Mouse (Mus musculus): Measurements from ENCODE around the gene Pip5k1b. TPM values are rescaled to one million over a fixed set of nuclear protein-coding genes. Genes with fewer than 3 reads are reported as not detected.

Pip5k1b gene
- polyA plus RNA-seq, 1 experiment from 2014 or later = 2.7 TPM

DNA sequence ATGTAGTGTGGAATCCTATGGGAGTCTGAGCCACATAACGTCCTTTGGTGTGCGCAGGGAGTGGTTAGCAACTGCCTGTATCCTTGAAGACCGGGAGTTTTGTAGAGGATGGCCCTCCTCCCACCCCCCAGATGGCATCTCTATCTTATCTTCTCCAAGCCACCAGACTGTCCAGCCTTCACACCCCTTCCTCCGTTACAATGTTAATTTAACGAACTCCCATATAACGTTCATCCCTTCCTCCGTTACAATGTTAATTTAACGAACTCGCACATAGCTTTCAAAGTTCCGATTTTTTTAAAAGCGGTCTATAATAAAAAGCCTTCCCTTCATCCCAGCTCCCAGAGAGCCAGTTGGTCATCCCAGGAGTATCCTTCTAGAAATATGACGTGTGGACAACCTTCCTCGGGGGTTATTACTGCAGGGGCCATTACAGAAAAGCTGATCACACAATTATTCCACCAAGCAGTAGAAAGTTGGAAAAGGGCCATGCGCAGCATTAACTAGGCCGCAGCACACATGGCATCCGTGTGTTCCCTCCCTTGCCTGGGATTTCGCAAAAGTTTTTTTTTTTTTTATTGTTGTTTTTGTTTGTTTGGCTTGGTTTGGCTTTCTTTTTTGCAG is 13.9 kb downstream of the Pip5k1b start:
- no peak overlapping the region for H3K4me3 ChIP-seq
- no peak overlapping the region for H3K9ac ChIP-seq (replicated peaks)
- H3K4me2 ChIP-seq (replicated peaks) = no peak overlapping the region
- no peaks in the 10 kb centered on the region for H3K27me3 ChIP-seq
- ATAC-seq (ENCODE audit: low FRiP score, low read depth) = no peak
- peaks cover 8% of the 10 kb centered on the region; the same call in 1 of the 2 replicates for H3K4me1 ChIP-seq
- 92% methylated on average over 17 of the region's 17 CpGs for whole genome bisulfite sequencing
- H3K27ac ChIP-seq (replicated peaks) = no peak overlapping the region
- H3K9me3 ChIP-seq = no peaks in the 10 kb centered on the region
- H3K36me3 ChIP-seq = no peaks in the 10 kb centered on the region

DNA sequence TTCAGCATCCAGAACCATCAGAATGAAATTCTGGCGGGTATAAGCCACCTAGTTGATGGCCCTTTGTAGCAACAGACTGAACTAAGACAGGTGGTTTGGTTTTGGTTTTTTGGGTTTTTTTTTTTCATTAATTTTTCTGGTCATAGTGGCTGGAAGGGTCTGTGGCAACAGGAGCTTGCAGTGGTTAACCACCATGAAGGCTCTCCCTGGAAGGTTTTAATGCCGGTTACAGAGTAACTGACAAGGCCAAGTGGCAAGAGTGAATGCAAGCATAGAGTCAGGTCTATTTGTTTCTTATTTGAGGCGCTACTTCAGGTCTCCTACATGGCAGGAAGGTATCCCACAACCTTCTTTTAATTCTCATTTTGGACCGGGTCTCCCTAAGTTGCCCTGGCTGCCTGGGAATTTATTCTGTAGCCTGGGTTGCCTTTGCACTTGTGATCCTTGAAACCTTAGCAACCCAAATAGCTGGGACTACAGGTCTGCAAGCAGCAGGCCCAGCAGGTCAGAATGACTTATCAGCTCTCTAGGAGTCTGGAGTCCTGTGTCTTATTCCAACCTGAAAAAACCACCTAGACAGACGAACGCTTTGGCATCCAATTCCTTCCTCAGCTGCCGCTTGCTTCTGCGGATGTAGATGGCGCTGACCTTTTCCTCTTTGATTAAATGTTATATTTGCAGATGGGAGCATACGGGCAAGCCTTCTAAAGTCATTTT is 14.6 kb downstream of the Pip5k1b start:
- Histone ChIP-seq H3K9me3 (no peaks in the 10 kb centered on the region), H3K27ac (replicated peaks) (no peak overlapping the region), H3K4me1 (peaks cover 8% of the 10 kb centered on the region; the same call in 1 of the 2 replicates), H3K4me3 (no peak overlapping the region), H3K9ac (replicated peaks) (no peak overlapping the region), H3K4me2 (replicated peaks) (no peak overlapping the region), H3K36me3 (no peaks in the 10 kb centered on the region), H3K27me3 (no peaks in the 10 kb centered on the region)
- ATAC-seq (ENCODE audit: low FRiP score, low read depth) = no peak
- 89% methylated on average over 10 of the region's 10 CpGs for WGBS

DNA sequence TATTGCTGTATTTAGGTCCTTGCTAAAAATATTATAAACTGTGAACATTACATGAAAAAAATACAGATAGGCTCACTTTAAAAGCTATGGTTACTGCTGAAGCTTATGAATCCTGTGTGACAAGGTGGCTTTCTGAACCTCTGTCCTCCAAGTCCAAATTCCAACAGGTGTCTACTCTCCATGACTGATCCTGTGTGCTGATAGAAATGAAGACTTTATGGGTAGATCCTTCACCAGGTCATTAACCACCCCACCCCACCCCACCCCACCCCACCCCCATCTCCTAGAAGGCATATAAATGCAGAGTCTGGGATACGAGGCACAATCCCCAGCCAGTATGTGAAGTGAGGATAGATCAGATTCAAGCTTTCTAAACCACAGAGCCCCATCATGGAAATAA is 16.6 kb downstream of the Pip5k1b start:
- WGBS = 93% methylated on average over 1 of the region's 1 CpGs
- Histone ChIP-seq H3K9me3 (no peaks in the 10 kb centered on the region), H3K4me3 (no peak overlapping the region), H3K4me1 (peaks cover 8% of the 10 kb centered on the region; the same call in 1 of the 2 replicates), H3K4me2 (replicated peaks) (no peak overlapping the region), H3K27me3 (no peaks in the 10 kb centered on the region), H3K36me3 (no peaks in the 10 kb centered on the region), H3K27ac (replicated peaks) (no peak overlapping the region), H3K9ac (replicated peaks) (no peak overlapping the region)
- no peak for ATAC-seq (ENCODE audit: low FRiP score, low read depth)

DNA sequence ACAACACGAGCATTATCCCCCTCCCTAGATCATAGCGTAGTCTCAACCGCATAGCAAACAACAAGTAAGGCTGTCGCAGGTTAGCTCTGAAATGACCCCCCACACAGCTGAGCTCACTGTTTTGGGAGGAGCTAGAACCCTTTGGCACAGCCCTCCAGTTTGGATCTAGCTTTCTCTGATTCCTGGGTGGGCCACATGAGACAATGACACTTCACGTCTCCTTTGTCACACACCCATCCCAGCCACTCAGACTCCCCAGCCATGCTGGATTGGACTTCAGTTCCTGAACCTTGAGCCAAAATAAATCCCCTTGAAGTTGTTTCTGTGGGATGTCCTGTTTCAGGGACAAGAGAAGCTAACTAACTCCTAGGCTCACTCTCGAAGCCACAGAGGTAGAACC is 17.5 kb downstream of the Pip5k1b start:
- Histone ChIP-seq H3K36me3 (no peaks in the 10 kb centered on the region), H3K4me2 (replicated peaks) (no peak overlapping the region), H3K9ac (replicated peaks) (no peak overlapping the region), H3K4me1 (peaks cover 3% of the 10 kb centered on the region; the same call in 1 of the 2 replicates), H3K9me3 (no peaks in the 10 kb centered on the region), H3K27me3 (no peaks in the 10 kb centered on the region), H3K4me3 (no peak overlapping the region), H3K27ac (replicated peaks) (no peak overlapping the region)
- 91% methylated on average over 6 of the region's 6 CpGs for WGBS
- no peak for ATAC-seq (ENCODE audit: low FRiP score, low read depth)

DNA sequence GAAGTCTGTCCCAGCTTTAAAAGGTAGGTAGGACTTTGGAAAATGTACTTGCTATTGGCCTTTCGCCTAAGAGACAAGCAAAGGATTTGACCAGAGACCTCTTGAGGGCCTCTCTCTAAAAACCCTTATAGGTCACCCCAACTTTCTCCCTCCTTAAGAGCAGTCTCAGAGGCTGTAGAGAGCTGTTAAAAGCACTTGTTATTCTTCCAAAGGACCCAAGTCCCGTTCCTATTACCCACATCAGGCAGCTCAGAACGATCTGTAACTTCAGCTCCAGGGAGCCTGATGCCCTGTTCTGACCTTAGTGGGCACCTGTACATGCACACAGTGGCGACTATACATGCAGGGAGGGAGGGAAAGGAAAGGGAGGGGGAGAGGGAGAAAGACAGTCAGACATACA is 18.0 kb downstream of the Pip5k1b start:
- Histone ChIP-seq H3K9me3 (no peaks in the 10 kb centered on the region), H3K27me3 (no peaks in the 10 kb centered on the region), H3K4me1 (no peaks in the 10 kb centered on the region), H3K4me3 (no peak overlapping the region), H3K4me2 (replicated peaks) (no peak overlapping the region), H3K9ac (replicated peaks) (no peak overlapping the region), H3K27ac (replicated peaks) (no peak overlapping the region), H3K36me3 (no peaks in the 10 kb centered on the region)
- 87% methylated on average over 4 of the region's 4 CpGs for WGBS
- no peak for ATAC-seq (ENCODE audit: low FRiP score, low read depth)

DNA sequence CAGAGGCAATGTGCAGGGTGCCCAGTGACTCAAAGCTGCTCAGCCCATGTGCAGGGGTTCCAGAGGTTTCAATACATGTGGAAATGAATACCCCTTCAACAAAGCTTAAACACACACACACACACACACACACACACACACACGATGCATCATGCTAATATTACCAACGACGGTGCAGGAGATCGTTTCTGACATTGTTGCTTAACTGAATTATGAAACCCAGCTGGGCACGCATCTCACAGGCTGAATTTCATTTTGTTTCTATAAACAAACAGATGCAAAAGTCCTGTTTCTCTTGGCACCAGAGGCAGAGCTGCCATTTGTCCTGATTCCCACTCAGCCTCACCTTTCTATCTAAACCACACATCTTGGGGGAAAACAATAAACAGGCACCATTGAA is 18.8 kb downstream of the Pip5k1b start:
- H3K9ac ChIP-seq (replicated peaks) = no peak overlapping the region
- H3K4me2 ChIP-seq (replicated peaks) = no peak overlapping the region
- no peaks in the 10 kb centered on the region for H3K27me3 ChIP-seq
- H3K4me1 ChIP-seq = no peaks in the 10 kb centered on the region
- no peaks in the 10 kb centered on the region for H3K9me3 ChIP-seq
- ATAC-seq (ENCODE audit: low FRiP score, low read depth) = no peak
- H3K27ac ChIP-seq (replicated peaks) = no peak overlapping the region
- no peak overlapping the region for H3K4me3 ChIP-seq
- 86% methylated on average over 5 of the region's 5 CpGs for WGBS
- no peaks in the 10 kb centered on the region for H3K36me3 ChIP-seq

DNA sequence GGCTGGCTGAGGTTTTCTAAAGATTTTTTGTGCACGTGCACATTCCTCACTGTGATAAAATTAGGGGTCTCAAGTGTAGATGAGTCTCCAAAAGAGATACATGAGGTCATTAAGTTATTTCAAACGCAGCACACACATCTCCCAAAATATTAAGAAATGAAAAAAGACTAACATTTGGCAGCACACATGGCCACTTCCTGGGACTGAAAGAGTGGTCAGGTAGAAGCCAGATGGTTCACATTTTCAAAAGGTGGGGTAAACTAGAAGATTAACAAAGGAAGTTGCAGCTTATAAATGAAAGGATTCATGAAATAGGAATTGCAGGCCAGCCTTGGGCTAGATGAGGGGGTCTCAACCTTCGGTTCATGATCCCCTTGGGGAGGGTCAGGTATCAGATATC is 19.4 kb downstream of the Pip5k1b start:
- Histone ChIP-seq H3K36me3 (no peaks in the 10 kb centered on the region), H3K4me2 (replicated peaks) (no peak overlapping the region), H3K9ac (replicated peaks) (no peak overlapping the region), H3K27ac (replicated peaks) (no peak overlapping the region), H3K27me3 (no peaks in the 10 kb centered on the region), H3K9me3 (no peaks in the 10 kb centered on the region), H3K4me3 (no peak overlapping the region), H3K4me1 (no peaks in the 10 kb centered on the region)
- ATAC-seq (ENCODE audit: low FRiP score, low read depth) = no peak
- 88% methylated on average over 3 of the region's 3 CpGs for WGBS

DNA sequence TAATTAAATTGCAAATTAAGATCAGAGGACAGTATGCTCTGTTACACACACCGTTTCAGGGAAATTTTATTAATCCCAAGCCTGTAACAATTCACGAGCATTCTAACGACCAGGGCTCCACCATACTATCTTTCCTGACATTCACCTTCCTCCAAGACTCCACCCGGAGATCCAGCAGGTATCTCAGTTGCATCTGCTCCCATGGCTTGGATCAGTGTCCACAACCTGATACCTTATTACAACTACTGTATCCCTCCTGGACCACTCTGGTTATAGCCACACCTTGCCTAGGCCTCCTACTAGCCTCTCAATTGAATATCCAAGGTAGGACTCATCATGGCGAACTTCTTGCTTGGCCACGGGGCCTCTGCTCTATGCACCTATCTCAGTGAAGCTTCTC is 20.5 kb downstream of the Pip5k1b start:
- Histone ChIP-seq H3K4me2 (replicated peaks) (no peak overlapping the region), H3K27ac (replicated peaks) (no peak overlapping the region), H3K27me3 (no peaks in the 10 kb centered on the region), H3K9ac (replicated peaks) (no peak overlapping the region), H3K36me3 (no peaks in the 10 kb centered on the region), H3K4me1 (no peaks in the 10 kb centered on the region), H3K4me3 (no peak overlapping the region), H3K9me3 (no peaks in the 10 kb centered on the region)
- no peak for ATAC-seq (ENCODE audit: low FRiP score, low read depth)
- 90% methylated on average over 6 of the region's 6 CpGs for WGBS

DNA sequence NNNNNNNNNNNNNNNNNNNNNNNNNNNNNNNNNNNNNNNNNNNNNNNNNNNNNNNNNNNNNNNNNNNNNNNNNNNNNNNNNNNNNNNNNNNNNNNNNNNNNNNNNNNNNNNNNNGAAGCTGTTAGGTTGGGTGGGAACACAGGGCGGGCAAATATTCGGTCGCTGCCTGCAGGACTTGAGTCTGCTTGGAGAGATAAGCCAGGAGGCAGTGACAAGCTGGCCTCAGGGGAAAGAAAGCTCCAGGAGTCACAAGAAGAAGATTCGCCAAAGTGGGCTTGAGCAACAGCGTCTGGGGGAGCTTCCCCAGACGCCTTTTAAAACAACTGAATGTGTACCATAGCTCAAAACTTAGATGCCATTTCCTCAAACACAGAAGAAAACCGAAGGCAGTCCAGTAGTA is 20.9 kb downstream of the Pip5k1b start:
- Histone ChIP-seq H3K4me3 (no peak overlapping the region), H3K9ac (replicated peaks) (no peak overlapping the region), H3K9me3 (no peaks in the 10 kb centered on the region), H3K27ac (replicated peaks) (no peak overlapping the region), H3K4me2 (replicated peaks) (no peak overlapping the region), H3K4me1 (no peaks in the 10 kb centered on the region), H3K27me3 (no peaks in the 10 kb centered on the region), H3K36me3 (no peaks in the 10 kb centered on the region)
- ATAC-seq (ENCODE audit: low FRiP score, low read depth) = no peak
- WGBS = 86% methylated on average over 7 of the region's 7 CpGs

DNA sequence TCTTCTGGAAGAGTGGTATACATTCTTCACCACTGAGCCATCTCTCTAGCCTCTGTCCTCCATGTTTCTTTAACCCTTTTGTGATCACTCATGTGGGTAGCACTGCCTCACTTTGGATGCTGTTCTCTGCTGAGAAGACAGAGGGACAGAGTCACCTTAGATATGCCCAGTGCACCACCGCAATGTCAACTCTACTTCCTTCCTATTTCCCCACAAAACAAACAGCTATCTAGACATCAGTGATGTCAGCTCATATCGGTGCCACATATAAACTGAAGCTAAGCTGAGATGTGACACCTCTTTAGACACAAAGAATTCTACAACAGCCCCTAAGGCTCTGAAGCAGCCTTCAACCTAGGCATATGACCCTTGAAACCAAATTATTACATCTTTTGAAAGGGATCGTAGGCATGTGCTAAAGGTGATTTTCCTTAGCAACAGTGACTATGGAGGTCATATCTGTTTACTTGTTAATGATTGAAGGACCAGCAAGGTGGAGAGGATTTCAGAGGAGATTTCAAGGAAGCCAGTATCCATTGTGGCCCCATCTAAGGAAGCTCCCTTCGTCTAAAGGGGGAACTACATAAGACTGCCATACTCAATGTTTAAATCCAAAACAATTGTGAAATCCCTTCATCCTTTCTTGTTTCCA is 26.6 kb downstream of the Pip5k1b start:
- no peaks in the 10 kb centered on the region for H3K27me3 ChIP-seq
- no peak for ATAC-seq (ENCODE audit: low FRiP score, low read depth)
- H3K4me3 ChIP-seq = no peak overlapping the region
- no peak overlapping the region for H3K27ac ChIP-seq (replicated peaks)
- 90% methylated on average over 4 of the region's 4 CpGs for WGBS
- no peaks in the 10 kb centered on the region for H3K9me3 ChIP-seq
- no peak overlapping the region for H3K9ac ChIP-seq (replicated peaks)
- no peaks in the 10 kb centered on the region for H3K4me1 ChIP-seq
- no peaks in the 10 kb centered on the region for H3K36me3 ChIP-seq
- H3K4me2 ChIP-seq (replicated peaks) = no peak overlapping the region

DNA sequence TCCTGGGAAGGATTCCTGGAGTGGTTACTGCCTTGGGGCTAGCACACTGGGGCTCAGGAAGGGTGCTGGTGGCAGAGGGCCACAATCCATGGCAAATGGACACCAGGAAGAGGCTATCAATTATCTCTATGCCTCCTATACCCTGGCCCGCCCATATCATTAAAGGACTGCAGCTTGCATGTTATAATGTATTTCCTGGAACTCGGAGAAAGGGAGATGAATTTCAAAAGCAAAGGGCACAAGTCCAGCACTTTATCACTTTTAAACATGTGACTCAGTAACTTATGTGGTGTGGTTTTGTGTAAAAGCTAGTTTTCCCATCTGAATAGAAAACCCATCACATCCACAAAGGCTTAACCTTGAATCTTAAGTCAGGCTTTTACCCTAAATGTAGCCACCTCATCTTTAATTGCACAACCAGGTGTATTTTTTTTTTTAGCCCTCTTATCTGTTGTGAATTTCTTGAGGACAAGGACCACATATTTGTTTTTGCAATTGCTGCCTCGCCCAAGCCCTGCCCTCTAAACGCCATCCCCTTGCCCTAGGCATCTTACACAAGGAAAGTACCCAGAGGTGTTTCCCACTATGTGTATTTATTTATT is 27.4 kb downstream of the Pip5k1b start:
- no peak overlapping the region for H3K4me2 ChIP-seq (replicated peaks)
- no peak overlapping the region for H3K27ac ChIP-seq (replicated peaks)
- H3K4me3 ChIP-seq = no peak overlapping the region
- H3K36me3 ChIP-seq = no peaks in the 10 kb centered on the region
- no peak for ATAC-seq (ENCODE audit: low FRiP score, low read depth)
- 91% methylated on average over 4 of the region's 4 CpGs for WGBS
- H3K4me1 ChIP-seq = no peaks in the 10 kb centered on the region
- no peak overlapping the region for H3K9ac ChIP-seq (replicated peaks)
- no peaks in the 10 kb centered on the region for H3K9me3 ChIP-seq
- no peaks in the 10 kb centered on the region for H3K27me3 ChIP-seq

DNA sequence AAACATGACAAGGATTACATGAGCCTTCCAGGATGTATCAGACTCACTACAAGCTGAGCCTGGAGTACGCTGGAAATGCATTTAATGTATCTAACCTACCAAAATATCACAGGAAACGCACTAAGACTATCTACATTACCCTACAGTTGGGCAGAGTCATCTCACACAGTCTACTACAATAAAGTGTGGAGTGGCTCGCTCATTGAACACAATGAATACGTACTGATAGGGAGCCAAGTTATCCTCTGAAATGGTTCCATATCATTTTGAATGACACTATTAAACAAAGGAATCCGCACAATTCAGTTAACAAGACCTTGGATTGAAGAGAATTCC is 28.1 kb downstream of the Pip5k1b start:
- no peaks in the 10 kb centered on the region for H3K9me3 ChIP-seq
- H3K36me3 ChIP-seq = no peaks in the 10 kb centered on the region
- no peaks in the 10 kb centered on the region for H3K4me1 ChIP-seq
- H3K27me3 ChIP-seq = no peaks in the 10 kb centered on the region
- no peak overlapping the region for H3K9ac ChIP-seq (replicated peaks)
- ATAC-seq (ENCODE audit: low FRiP score, low read depth) = no peak
- H3K4me3 ChIP-seq = no peak overlapping the region
- WGBS = 90% methylated on average over 5 of the region's 5 CpGs
- H3K27ac ChIP-seq (replicated peaks) = no peak overlapping the region
- H3K4me2 ChIP-seq (replicated peaks) = no peak overlapping the region
